Mouse (Mus musculus): Measurements from ENCODE around the gene D5Ertd579e. TPM values are rescaled to one million over a fixed set of nuclear protein-coding genes. Genes with fewer than 3 reads are reported as not detected.

D5Ertd579e gene
- total RNA-seq (2023) = 40.7 TPM

GRCm38 (mm10) chr5:36695461-36696231, at the start of gene D5Ertd579e:
TSS of gene D5Ertd579e (minus strand) at chr5:36696024.

GRCm38 (mm10) chr5:36593176-36593575, 102.6 kb downstream of the D5Ertd579e start, which contains the start of gene Tbc1d14:
TSS of gene Tbc1d14 (minus strand) at chr5:36593276.

Other genes starting within 250 kb of the D5Ertd579e start
- 32.0 TPM for gene Grpel1, start 231.0 kb downstream of the D5Ertd579e start, total RNA-seq (2023)
- gene Tada2b, start 211.7 kb downstream of the D5Ertd579e start, total RNA-seq (2023) = 23.4 TPM
- 0.35 TPM for gene Ccdc96, start 211.4 kb downstream of the D5Ertd579e start, total RNA-seq (2023)
- 90.8 TPM for gene Tbc1d14, start 102.7 kb downstream of the D5Ertd579e start, total RNA-seq (2023)
- gene Bloc1s4, start 52.6 kb upstream of the D5Ertd579e start, total RNA-seq (2023) = 28.3 TPM
- gene Mrfap1, start 100.7 kb upstream of the D5Ertd579e start, total RNA-seq (2023) = 128 TPM
- gene Man2b2, start 134.6 kb upstream of the D5Ertd579e start, total RNA-seq (2023) = 26.2 TPM
- not detected for gene Ppp2r2c, start 172.5 kb upstream of the D5Ertd579e start, total RNA-seq (2023)

Data from CD4-positive naive resting alpha-beta T cell, adult 76 days (primary cell).